Mouse (Mus musculus) urinary bladder, postnatal 14 days (tissue): ENCODE data around the gene Lins1.

ENCODE experiments used
- DNase-seq: peaks from one replicate; pipeline ENCODE4 v3.0.0; 2021; ENCODE audit warnings: low spot score

The Lins1 gene

GRCm38 (mm10) chr7:66733431-66733830, 43.7 kb downstream of the Lins1 start:
- no peak for DNase-seq

GRCm38 (mm10) chr7:66733882-66734281, 44.2 kb downstream of the Lins1 start:
- no peak for DNase-seq

GRCm38 (mm10) chr7:66734466-66734865, 44.8 kb downstream of the Lins1 start:
- no peak for DNase-seq

GRCm38 (mm10) chr7:66734993-66735392, 45.3 kb downstream of the Lins1 start:
- no peak for DNase-seq

GRCm38 (mm10) chr7:66737418-66737817, 47.7 kb downstream of the Lins1 start:
- DNase-seq = no peak

- no peak for DNase-seq
Measured at GRCm38 (mm10) chr7:66741008-66741407, 51.3 kb downstream of the Lins1 start.

- no peak for DNase-seq
Measured at GRCm38 (mm10) chr7:66741412-66741811, 51.7 kb downstream of the Lins1 start.

GRCm38 (mm10) chr7:66743377-66743781, 53.7 kb downstream of the Lins1 start, which contains the start of gene Cers3:
Gene Cers3 (plus strand): TSS chr7:66743504.
- peak; percentile 67 for DNase-seq

GRCm38 (mm10) chr7:66746972-66747371, 57.3 kb downstream of the Lins1 start:
- no peak for DNase-seq

- DNase-seq = no peak
Measured at GRCm38 (mm10) chr7:66749998-66750397, 60.3 kb downstream of the Lins1 start.

- DNase-seq = no peak
Measured at GRCm38 (mm10) chr7:66753816-66754215, 64.1 kb downstream of the Lins1 start.

GRCm38 (mm10) chr7:66755611-66756010, 65.9 kb downstream of the Lins1 start:
- no peak for DNase-seq
